In the genomic region with DNA sequence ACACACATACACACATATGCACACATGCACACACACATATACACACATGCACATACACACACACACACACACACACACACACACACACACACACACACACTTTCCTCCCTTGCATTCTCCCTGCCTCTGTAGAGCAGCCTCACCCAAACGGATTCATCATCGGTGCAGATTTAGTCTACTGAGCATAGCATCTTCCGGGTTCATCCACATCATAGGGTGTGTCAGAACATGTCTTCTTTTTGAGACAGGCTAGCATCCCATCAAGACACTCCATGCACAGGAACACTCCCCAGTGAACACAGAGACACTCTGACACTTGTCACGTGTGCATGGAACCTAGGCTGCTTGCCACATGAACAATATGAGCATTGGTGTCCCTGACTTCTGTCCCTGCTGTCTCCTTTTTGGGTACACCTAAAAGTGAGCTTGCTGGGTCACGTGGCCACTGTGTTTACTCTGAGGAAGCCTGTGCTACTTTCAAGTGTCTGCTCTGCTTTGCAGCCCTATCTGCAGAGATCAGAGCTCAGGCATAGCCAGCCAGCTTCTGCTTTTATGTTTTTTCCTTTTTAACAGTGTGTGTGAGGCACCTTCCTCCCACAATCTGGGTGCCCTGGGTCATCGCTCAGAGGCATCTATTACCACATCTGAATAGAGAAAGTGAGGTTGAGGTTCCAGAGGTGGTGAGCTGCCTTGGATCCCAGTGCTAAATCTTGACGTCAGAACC, we compare ENCODE assay signal across 13 mouse cellular contexts. TPM values are rescaled to one million over a fixed set of nuclear protein-coding genes. Genes with fewer than 3 reads are reported as not detected.
A peak's percentile ranks its signal among the peaks of the same experiment; 100 is the strongest.
DNase-seq lines count a peak whose midpoint lies in the region; ATAC-seq lines count a peak whose summit lies in the region.
"Had no signal": no experiment of that assay in that cellular context is flagged by ENCODE, and none has a peak within 500 bp of the region (broad histone marks: within the 10 kb centered on the region; RNA-seq: fewer than 3 reads in every experiment).

No protein-coding gene starts in this region.

- peak; percentile 52 for ATAC-seq in neutrophil, adult 5-6 weeks (ENCODE audit: extremely low read depth, insufficient number of reproducible peaks, low FRiP score, poor library complexity, severe bottlenecking)

- peak; percentile 62 for DNase-seq in 416B (ENCODE audit: low read depth)
- peak; percentile 53 to 59 for DNase-seq in B cell, adult 2 months
- peak; percentile 36 for DNase-seq in brain, adult 2 months (ENCODE audit: low read depth, low spot score)
- no peak for DNase-seq in cerebellum, adult 9-10 months
- no peak for DNase-seq in left cerebral cortex, postnatal 36 days (ENCODE audit: low spot score in 2 of 2)
- DNase-seq in urinary bladder, adult 2 months (ENCODE audit: low spot score): no peak
- DNase-seq: adrenal gland, postnatal 36 days; cerebellum, postnatal 10 days; right cerebral cortex, postnatal 25 days had no signal

- intact Hi-C loops in left cerebral cortex, postnatal 36 days (cut with DNase I): no loop called here

RNA-seq across cellular contexts. Expression of a gene that starts 13.3 kb away (rescaled TPM):
- 40.9 and 41.1 TPM in 2 replicates for total RNA-seq in neutrophil, adult 5-6 weeks (2017)
- not detected for total RNA-seq in left cerebral cortex, postnatal 36 days (2021)
- polyA plus RNA-seq in urinary bladder, adult 2 months (2012; rRNA removed): 3.4 and 4.1 TPM in 2 replicates
- total RNA-seq: left cerebral cortex, postnatal 10 days had no signal
- polyA plus RNA-seq: hindbrain, embryonic 15.5 days; neural tube, embryonic 14.5 days had no signal

RNA-seq across cellular contexts. Expression of a gene that starts 25.5 kb away (rescaled TPM):
- 30.7 and 32.0 TPM in 2 replicates for total RNA-seq in neutrophil, adult 5-6 weeks (2017)
- total RNA-seq in left cerebral cortex, postnatal 36 days (2021): 10 to 100 TPM in 1 of 2 experiments, 1 to 10 TPM in 1; 9.2 to 10.9 TPM
- polyA plus RNA-seq in urinary bladder, adult 2 months (2012; rRNA removed): 17.0 and 22.2 TPM in 2 replicates

RNA-seq across cellular contexts. Expression of a gene that starts 46.0 kb away (rescaled TPM):
- total RNA-seq in neutrophil, adult 5-6 weeks (2017): 0.37 and 0.70 TPM in 2 replicates
- 10 to 100 TPM; 17.4 to 22.1 TPM for total RNA-seq in left cerebral cortex, postnatal 36 days (2021)
- 4.5 and 5.3 TPM in 2 replicates for polyA plus RNA-seq in urinary bladder, adult 2 months (2012; rRNA removed)

RNA-seq across cellular contexts. Expression of a gene that starts 52.3 kb away (rescaled TPM):
- total RNA-seq in neutrophil, adult 5-6 weeks (2017): not detected in 2 replicates
- 1 to 10 TPM; 6.1 to 6.8 TPM for total RNA-seq in left cerebral cortex, postnatal 36 days (2021)
- polyA plus RNA-seq in urinary bladder, adult 2 months (2012; rRNA removed): 40.7 and 65.9 TPM in 2 replicates

Comparison
In these comparisons a context has a peak if more than half of its experiments do, and no peak if none do; other contexts are left out.
1. DNase-seq: peak in 416B (single experiment), B cell, adult 2 months (2 of 2) and brain, adult 2 months (single experiment); none in cerebellum, adult 9-10 months (single experiment), left cerebral cortex, postnatal 36 days (0 of 2) and urinary bladder, adult 2 months (single experiment).
2. RNA of a gene that starts 13.3 kb away (total RNA-seq): 40.9 to 41.1 TPM in neutrophil, adult 5-6 weeks; not detected in left cerebral cortex, postnatal 36 days; every median in the first group is over 10 times any median in the second.
3. RNA of a gene that starts 46.0 kb away (total RNA-seq): 17.4 to 22.1 TPM in left cerebral cortex, postnatal 36 days; 0.37 to 0.70 TPM in neutrophil, adult 5-6 weeks; every median in the first group is over 10 times any median in the second.